Mouse (Mus musculus) 3T3-L1 (cell line): ENCODE measurements at regions not wholly inside any gene's neighbourhood (a gene's known extent, or its start where the extent isn't known, plus 50 kb on each side); places are given as distances from the start of the nearest gene placed in this dataset.
A peak's percentile ranks its signal among the peaks of the same experiment; 100 is the strongest.
"Not testable (repeated sequence)": the region's sequence is repeated elsewhere in the genome, so short reads cannot be mapped to it uniquely, and the experiment has no call there.

Experiments used
- DNase-seq: peaks from one replicate; pipeline ENCODE4 v3.0.0-alpha.2; 2015; ENCODE audit warnings: low read depth, low spot score

DNA sequence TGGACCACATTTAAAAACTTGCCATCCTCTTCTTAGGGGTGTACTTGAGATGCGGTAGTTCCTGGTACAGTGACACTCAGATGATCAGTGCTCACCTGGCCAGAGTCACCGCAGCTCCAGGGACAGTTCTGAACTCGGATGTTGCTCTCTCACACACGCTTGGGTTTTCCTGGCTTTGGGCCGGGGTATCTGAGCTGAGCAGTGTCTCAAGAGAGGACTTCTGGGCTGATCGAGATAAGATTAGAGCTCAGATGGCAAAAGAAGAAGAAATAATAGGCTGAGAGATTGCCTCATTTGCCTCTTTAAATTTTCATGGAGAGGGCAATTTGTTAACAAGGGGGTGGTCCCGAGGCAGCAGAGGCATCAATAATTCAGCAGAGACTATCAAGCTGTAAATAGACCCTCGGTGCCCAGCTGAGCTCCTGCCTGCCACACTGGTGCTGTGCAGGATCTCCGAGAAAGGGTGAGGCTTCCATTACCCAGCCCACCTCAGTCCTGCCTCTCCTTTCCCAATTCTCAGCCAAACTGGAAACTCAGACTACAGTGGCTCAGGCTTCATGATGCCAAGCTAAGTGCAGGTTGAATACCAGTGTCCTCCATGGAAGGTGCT, 133.7 kb downstream of the Tsen15 start:
- no peak for DNase-seq

DNA sequence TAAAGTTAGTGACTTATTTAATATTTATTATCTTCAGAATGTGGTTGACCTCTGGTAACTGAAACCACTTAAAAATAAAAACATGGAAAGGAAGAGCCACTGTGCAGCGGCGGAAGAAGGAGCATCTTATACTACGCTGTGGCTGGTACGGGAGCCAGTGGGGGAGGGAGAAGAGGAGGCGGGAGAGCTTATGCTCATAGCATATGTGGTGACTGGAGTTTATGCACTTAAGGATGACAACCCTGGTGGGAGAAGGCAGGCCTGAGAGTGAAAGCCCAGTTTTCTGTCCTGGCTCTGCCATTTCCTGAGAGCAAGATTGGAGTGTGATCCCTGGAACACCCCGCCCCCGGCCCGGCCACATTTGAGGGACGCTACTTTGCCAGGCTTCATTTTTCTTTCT, 145.5 kb downstream of the Tsen15 start:
- no peak for DNase-seq

DNA sequence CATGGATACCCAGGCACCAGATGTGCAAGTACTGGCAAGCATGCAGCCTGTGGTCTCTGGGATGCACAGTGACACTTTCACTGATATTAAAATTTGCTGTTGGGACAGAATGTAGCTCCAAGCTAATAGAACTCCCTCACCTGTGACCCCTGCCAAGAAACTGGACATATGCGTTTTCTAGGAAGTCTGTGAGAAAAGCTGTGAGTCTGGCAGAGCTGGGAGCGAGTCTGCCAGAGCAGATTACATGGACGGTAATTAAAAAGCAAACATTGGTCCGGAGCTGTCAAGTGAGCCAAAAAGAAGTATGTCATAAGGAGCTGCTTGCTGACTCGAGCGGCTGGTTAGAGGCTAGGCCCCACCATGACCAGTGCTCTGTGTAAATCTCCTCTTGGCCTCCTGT, 147.1 kb downstream of the Tsen15 start:
- DNase-seq = no peak

DNA sequence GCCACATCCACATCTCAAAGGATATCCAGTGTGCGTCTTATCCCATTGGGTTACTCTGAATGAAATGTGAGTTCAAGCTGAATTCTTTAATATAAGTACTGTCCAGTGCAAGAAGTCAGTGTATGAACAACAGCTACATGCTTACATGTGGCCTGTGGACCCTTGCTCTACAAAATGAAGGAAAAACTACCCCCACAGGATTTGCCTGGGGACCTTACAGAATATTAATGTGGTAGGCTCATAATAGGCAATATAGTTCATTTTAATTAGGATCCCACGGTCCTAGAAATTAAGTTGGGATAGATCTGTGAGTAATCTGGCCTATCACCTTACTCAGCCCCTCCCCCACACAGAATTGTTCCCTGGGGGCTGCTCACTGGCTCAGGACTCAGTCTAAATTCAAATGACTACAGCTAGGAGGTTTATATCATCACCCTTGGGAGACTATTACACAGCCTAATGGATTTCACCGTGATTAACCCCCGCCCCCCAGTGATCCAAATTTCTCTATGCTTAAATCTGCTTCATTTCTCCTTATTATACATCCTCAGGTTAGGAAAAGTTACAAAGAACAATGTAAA, 145.4 kb upstream of the 1700025G04Rik start:
- DNase-seq = no peak

DNA sequence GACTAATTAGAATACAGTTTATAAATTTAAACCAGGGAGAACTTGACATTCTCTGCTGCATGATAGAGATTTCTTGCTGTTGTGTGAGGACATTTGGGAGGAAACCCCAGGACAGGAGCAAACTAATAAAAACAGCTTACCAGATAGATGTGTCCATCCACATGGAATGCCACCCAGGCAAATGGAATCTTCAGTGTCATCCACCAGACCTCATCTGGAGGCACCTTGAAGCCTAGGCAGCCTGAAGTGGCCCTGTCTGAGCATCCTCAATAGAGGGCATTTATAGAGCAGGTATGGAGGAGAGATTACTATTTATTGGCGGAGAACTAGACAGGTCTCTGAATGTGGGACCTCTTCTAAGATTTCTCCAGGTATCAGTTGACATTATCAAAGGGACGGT, 144.8 kb upstream of the 1700025G04Rik start:
- DNase-seq = no peak

- no peak for DNase-seq
These were observed 141.8 kb upstream of the 1700025G04Rik start for GRCm38 (mm10) chr1:152231717-152232202.

- DNase-seq = no peak
These were observed 139.8 kb upstream of the 1700025G04Rik start for GRCm38 (mm10) chr1:152229709-152230108.

DNA sequence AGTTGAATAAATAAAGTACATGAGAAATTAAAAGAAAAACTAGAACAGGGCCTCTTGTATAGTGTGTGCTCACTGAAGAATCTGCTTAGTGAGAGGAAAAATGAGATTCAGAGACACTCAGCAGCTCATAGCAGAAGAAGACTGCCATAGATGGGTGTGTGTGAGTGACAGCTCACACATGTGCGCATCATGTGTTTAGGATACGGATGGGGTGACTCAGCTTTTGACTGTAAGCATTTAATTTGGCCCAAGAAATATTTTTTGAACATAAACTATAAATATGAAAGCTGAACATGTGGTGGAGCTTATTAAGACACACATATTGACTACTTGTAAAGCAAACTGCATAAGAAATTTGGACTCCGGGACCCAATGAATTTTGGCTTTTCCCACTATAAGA, 136.1 kb upstream of the 1700025G04Rik start:
- peak; percentile 53 for DNase-seq

- DNase-seq = no peak
These were observed 133.7 kb upstream of the 1700025G04Rik start for GRCm38 (mm10) chr1:152223666-152224065.

- peak; percentile 9 for DNase-seq
These were observed 131.1 kb upstream of the 1700025G04Rik start for GRCm38 (mm10) chr1:152220804-152221565.

DNA sequence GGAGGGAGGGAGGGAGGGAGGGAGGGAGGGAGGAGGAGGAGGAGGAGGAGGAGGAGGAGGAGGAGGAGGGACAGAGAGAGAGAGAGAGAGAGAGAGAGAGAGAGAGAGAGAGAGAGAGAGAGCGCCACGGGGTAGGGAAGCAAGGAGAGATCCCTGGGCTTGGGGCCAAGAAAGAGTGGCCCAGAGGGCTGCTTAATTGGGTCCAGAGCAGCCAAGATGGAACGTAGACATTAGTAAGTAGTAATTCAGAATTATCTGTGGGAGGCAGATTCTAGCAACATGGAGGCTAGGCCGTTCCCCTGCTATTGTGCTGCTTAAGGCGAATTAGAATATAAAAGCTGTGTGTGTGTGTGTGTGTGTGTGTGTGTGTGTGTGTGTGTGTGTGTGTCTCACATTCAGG, 129.8 kb upstream of the 1700025G04Rik start:
- not testable (repeated sequence) for DNase-seq

DNA sequence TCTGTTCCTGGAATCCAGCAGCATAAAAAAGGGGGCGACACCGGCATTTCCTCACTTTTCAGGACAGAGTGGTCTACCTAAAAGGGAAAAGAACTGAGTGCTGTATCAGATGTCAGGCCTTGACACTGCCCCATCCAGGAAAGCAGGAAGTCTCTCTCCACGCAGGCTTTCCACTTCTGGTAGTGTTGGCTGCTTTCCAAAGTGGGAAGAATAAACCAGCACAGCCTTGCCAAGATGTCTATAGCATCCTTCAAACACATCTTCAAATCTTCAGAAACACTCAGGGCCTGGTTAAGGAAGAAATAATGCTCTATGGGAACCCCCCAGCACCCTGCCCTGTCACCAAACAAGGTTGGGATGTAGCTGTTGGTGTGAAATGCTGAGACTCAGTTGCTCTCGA, 127.5 kb upstream of the 1700025G04Rik start:
- DNase-seq = peak; percentile 31

DNA sequence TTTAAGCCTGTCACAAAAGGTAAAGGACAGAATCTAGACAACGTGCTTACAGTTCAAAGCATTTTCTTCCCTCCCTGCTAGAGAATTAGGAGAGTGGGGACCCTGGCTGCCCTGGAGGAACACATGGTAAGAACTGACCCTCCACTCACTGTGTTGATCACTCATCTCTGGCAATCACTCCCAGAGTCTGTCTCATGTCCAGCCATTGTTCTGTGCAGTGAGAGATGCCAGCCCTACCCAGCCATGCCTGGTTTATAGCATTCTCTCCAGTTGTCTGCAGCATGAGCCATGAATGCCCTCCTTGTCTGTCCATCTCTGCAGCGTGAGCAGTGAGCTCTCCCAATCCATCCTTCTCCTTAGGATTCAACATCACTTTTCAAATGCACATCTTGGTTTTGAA, 124.5 kb upstream of the 1700025G04Rik start:
- no peak for DNase-seq

- DNase-seq = no peak
These were observed 113.3 kb upstream of the 1700025G04Rik start for GRCm38 (mm10) chr1:152203187-152203586.

- DNase-seq = no peak
These were observed 98.8 kb upstream of the 1700025G04Rik start for GRCm38 (mm10) chr1:152188700-152189099.

GRCm38 (mm10) chr1:152184956-152185355, 95.0 kb upstream of the 1700025G04Rik start:
- DNase-seq = no peak

GRCm38 (mm10) chr1:152176267-152176970, 86.5 kb upstream of the 1700025G04Rik start:
- no peak for DNase-seq

GRCm38 (mm10) chr1:152175691-152176090, 85.8 kb upstream of the 1700025G04Rik start:
- no peak for DNase-seq

GRCm38 (mm10) chr1:152174464-152174863, 84.5 kb upstream of the 1700025G04Rik start:
- DNase-seq = no peak

DNA sequence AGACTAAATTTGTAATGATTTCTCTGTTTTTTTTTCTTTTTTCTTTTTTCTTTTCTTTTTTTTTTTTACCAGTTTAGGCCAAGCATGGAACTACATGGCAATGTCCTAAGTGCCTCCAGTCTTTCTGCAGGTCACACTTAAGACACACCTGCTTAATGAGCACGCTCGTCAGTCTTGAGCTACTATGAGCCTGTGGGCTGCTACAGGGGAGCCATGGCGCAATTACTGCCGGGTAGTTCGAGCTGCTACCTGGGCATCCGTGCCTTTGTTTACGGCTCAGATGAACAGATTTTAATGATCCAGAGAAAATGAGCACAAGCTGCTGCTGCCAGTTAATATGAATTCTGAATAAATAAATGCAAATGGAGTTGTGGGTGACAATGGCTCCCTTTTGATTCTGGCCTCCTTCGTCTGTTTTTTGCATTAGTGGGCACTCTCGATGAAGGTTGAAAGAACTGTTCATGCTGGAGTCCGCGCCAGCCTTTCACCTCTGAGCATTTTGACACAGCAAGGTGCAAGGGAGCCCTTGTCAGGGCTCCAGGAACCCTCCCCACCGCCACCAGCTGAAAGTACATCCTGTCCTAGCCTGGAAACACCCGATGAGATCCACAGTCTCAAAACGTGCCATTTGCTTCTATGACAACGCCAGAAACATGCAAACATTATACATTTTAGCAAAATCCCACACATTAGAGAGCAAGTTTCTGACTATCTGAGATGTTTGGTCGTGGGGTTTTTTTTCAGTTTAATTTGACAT, 81.3 kb upstream of the 1700025G04Rik start:
- DNase-seq = no peak

GRCm38 (mm10) chr1:152170583-152170982, 80.7 kb upstream of the 1700025G04Rik start:
- no peak for DNase-seq
